Mouse (Mus musculus): ENCODE measurements around the gene Ets1.

- TF ChIP-seq CTCF (IDR thresholded peaks at IDR 0.05; ENCODE audit: low read depth, low read length) (no peak), POLR2AphosphoS5 (IDR thresholded peaks at IDR 0.05; ENCODE audit: insufficient replicate concordance, low read depth, low read length) (no peak), GATA1 (IDR thresholded peaks at IDR 0.05; ENCODE audit: borderline replicate concordance, low read length) (no peak)
Observed at GRCm38 (mm10) chr9:32701126-32701997, 65.3 kb downstream of the Ets1 start.

Data from G1E (cell line).